Mouse (Mus musculus): ENCODE data around the gene Socs3. TPM values are rescaled to one million over a fixed set of nuclear protein-coding genes. Genes with fewer than 3 reads are reported as not detected.

Socs3 gene
- 94.0 TPM for total RNA-seq (2023)

DNA sequence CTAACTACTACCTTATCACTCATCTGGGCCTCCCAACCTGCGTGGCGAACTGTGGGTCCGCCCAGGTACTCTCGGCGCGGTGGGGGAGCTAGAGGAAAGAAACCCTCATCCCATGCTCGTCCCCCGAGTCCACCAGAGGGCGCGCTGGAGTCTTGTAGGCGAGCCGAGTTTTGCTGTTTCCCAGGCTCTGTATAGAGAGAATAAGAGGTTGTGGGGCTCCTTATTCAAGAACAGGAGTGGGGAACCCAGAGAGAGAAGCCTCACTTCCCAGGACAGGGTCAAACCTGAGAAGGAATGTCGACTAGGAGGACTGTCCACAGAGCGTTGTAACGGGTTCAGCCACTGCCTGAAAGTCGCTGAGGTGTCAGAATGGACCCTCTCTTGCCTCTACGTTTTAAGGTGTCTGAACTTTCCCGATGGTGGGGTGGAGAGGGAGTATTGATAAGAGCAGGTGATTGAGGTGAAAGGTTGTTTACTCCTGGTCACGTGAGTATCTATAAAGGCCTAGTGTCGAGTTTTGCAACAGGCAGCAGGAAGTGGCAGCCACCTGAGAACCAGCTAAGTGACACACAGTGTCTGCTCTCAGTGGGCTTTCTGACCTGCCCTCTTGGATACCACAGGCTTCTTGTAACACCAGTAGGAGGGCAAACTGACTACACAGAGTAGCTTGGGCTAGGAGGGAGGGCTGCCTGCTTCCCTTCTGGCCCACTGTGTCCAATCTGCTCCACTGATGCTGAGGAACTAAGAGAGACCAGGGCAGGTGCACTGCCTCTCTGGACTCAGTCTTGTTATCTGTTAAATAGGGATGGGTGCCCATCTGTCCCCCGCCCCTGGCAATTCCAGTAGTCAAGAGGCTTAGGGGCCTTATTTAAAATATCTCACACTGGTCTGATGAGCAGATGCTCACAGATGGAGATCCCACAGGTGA is at the start of gene Socs3:
Gene Socs3 (minus strand): TSS at position 103 of the 928 bp plus-strand sequence.

DNA sequence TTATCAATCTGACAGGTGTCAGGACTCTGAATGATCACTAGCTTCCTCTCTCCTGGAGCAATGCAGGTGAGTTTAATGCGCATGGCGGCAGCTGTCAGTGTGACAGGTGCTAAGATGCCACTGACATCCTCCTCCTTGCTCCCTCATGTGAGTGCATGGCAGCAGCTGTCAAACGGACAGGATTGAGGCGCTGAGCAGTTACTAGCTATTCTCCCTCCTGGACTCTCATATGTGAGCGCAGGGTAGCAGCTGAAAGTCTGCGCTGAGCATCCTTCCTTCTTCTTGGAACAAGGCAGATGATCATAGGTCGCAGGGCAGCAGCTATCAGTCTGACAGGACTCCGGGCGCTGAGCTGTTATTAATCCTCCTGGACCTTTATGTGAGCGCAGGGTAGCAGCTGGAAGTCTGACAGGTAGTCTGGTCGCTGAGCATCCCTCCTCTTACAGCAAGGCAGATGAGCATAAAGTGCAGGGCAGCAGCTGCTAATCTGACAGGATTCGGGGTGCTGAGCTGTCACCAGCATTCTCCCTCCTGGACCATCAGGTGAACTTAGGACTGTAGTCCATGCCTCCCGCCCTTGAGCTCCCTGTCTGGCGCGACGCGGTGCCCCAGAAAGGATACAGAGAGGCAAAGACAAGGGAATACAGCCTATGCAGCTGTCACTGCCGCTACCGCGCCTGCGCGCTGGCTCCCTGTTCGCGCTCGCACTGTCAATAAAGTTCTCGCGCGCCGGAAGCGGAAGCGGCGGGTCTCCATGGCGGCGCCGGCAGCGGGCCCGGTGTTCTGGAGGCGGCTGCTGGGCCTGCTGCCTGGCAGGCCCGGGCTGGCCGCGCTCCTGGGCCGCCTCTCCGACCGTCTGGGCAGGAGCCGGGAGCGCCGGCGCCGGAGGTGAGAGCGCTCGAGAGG is 16.5 kb upstream of the Socs3 start, which contains the start of gene Pgs1:
Gene Pgs1 (plus strand): TSS at position 167 of the 906 bp plus-strand sequence.

Other genes with a start within 250 kb of the Socs3 start
- gene Tmc8, start 188.0 kb downstream of the Socs3 start, total RNA-seq (2023): 90.9 TPM
- gene Tmc6, start 187.8 kb downstream of the Socs3 start, total RNA-seq (2023): 267 TPM
- gene 6030468B19Rik, start 172.4 kb downstream of the Socs3 start, total RNA-seq (2023): not detected
- gene Gm20708, start 160.4 kb downstream of the Socs3 start, total RNA-seq (2023): 7.7 TPM
- 53.5 TPM for gene Syngr2, start 160.4 kb downstream of the Socs3 start, total RNA-seq (2023)
- gene Afmid, start 144.1 kb downstream of the Socs3 start, total RNA-seq (2023): 13.2 TPM
- 1.4 TPM for gene Tk1, start 144.0 kb downstream of the Socs3 start, total RNA-seq (2023)
- 1.6 TPM for gene Birc5, start 120.8 kb downstream of the Socs3 start, total RNA-seq (2023)
- gene Tmem235, start 109.3 kb downstream of the Socs3 start, total RNA-seq (2023): not detected
- 13.3 TPM for gene Tha1, start 96.6 kb downstream of the Socs3 start, total RNA-seq (2023)
- gene Pgs1, start 16.2 kb upstream of the Socs3 start, total RNA-seq (2023): 49.5 TPM
- 3.7 TPM for gene Dnah17, start 160.6 kb upstream of the Socs3 start, total RNA-seq (2023)